Mouse (Mus musculus) embryonic fibroblast, embryonic 13.5 days (primary cell): ENCODE measurements at regions not wholly inside any gene's neighbourhood (a gene's known extent, or its start where the extent isn't known, plus 50 kb on each side); places are given as distances from the start of the nearest gene placed in this dataset.

Experiments used
- H3K27ac ChIP-seq: 2 replicates; pipeline ENCODE4 v1.5.1; 2012; ENCODE audit warnings: low read length, control low read depth, inconsistent platforms; ENCODE audit not compliant: insufficient read depth
- H3K4me1 ChIP-seq: 2 replicates; pipeline ENCODE4 v1.6.1; 2011; ENCODE audit warnings: low read length; ENCODE audit not compliant: control insufficient read depth, insufficient read depth
- H3K4me3 ChIP-seq: 2 replicates; pipeline ENCODE4 v1.5.1; 2011; ENCODE audit warnings: mild to moderate bottlenecking, control low read depth, low read length; ENCODE audit not compliant: insufficient read depth
- CTCF ChIP-seq: IDR thresholded peaks from 2 replicates; pipeline ENCODE4 v1.5.1; 2011; ENCODE audit warnings: mild to moderate bottlenecking, control low read depth, low read length, moderate library complexity, borderline replicate concordance; ENCODE audit not compliant: insufficient read depth
- POLR2A ChIP-seq: IDR thresholded peaks from 2 replicates; pipeline ENCODE4 v1.6.1; 2011; ENCODE audit warnings: low read depth, mild to moderate bottlenecking, control low read depth, low read length, moderate library complexity

GRCm38 (mm10) chr13:51929730-51930129, 83.3 kb downstream of the Gadd45g start:
- Histone ChIP-seq H3K4me3 (no peak overlapping the region), H3K4me1 (no peaks in the 10 kb centered on the region), H3K27ac (no peak overlapping the region)
- TF ChIP-seq POLR2A (no peak), CTCF (no peak)

- Histone ChIP-seq H3K27ac (no peak overlapping the region), H3K4me1 (no peaks in the 10 kb centered on the region), H3K4me3 (no peak overlapping the region)
- TF ChIP-seq CTCF, result no peak
- TF ChIP-seq POLR2A, result no peak
Observed at GRCm38 (mm10) chr13:51930301-51930747, 83.8 kb downstream of the Gadd45g start.

- Histone ChIP-seq H3K4me3 (no peak overlapping the region), H3K4me1 (no peaks in the 10 kb centered on the region), H3K27ac (no peak overlapping the region)
- no peak for TF ChIP-seq POLR2A
Observed at GRCm38 (mm10) chr13:51930931-51931330, 84.5 kb downstream of the Gadd45g start.

GRCm38 (mm10) chr13:51935827-51936226, 89.3 kb downstream of the Gadd45g start:
- Histone ChIP-seq H3K27ac (no peak overlapping the region), H3K4me3 (no peak overlapping the region), H3K4me1 (no peaks in the 10 kb centered on the region)
- TF ChIP-seq POLR2A (no peak), CTCF (no peak)

GRCm38 (mm10) chr13:51936441-51936840, 90.0 kb downstream of the Gadd45g start:
- TF ChIP-seq POLR2A, result no peak
- no peak for TF ChIP-seq CTCF
- Histone ChIP-seq H3K27ac (no peak overlapping the region), H3K4me1 (peaks cover 4% of the 10 kb centered on the region), H3K4me3 (no peak overlapping the region)

GRCm38 (mm10) chr13:51937898-51938297, 91.4 kb downstream of the Gadd45g start:
- Histone ChIP-seq H3K4me3 (no peak overlapping the region), H3K27ac (no peak overlapping the region), H3K4me1 (peaks cover 4% of the 10 kb centered on the region)
- TF ChIP-seq CTCF (no peak), POLR2A (no peak)

GRCm38 (mm10) chr13:51939262-51939661, 92.8 kb downstream of the Gadd45g start:
- TF ChIP-seq POLR2A (no peak), CTCF (no peak)
- H3K4me3 ChIP-seq, result no peak overlapping the region
- H3K4me1 ChIP-seq, result peaks cover 4% of the 10 kb centered on the region
- H3K27ac ChIP-seq, result no peak overlapping the region

- H3K27ac ChIP-seq, result no peak overlapping the region
- TF ChIP-seq CTCF (no peak), POLR2A (no peak)
- no peak overlapping the region for H3K4me3 ChIP-seq
- peaks cover 4% of the 10 kb centered on the region for H3K4me1 ChIP-seq
Observed at GRCm38 (mm10) chr13:51939715-51940114, 93.2 kb downstream of the Gadd45g start.

GRCm38 (mm10) chr13:51946171-51946570, 99.7 kb downstream of the Gadd45g start:
- H3K4me1 ChIP-seq, result peaks cover 4% of the 10 kb centered on the region
- no peak overlapping the region for H3K4me3 ChIP-seq
- H3K27ac ChIP-seq, result no peak overlapping the region
- no peak for TF ChIP-seq CTCF
- no peak for TF ChIP-seq POLR2A

- H3K4me1 ChIP-seq, result peaks cover 2% of the 10 kb centered on the region; the same call in 1 of the 2 replicates
- H3K4me3 ChIP-seq, result no peak overlapping the region
- no peak overlapping the region for H3K27ac ChIP-seq
- no peak for TF ChIP-seq CTCF
- no peak for TF ChIP-seq POLR2A
Observed at GRCm38 (mm10) chr13:51948896-51949295, 102.4 kb downstream of the Gadd45g start.

GRCm38 (mm10) chr13:51951506-51952038, 105.1 kb downstream of the Gadd45g start:
- peaks cover 3% of the 10 kb centered on the region for H3K4me1 ChIP-seq
- H3K27ac ChIP-seq, result no peak overlapping the region
- H3K4me3 ChIP-seq, result no peak overlapping the region
- no peak for TF ChIP-seq POLR2A
- no peak for TF ChIP-seq CTCF
